Mouse (Mus musculus): ENCODE results near the gene AI597479. TPM values are rescaled to one million over a fixed set of nuclear protein-coding genes. Genes with fewer than 3 reads are reported as not detected.
A peak's percentile ranks its signal among the peaks of the same experiment; 100 is the strongest.

The AI597479 gene
- polyA plus RNA-seq, 1 experiment, result 6.6 TPM

- Histone ChIP-seq H3K79me3 (ENCODE audit: low read depth) (peaks cover 67% of the 10 kb centered on the region), H3K27me3 (ENCODE audit: control insufficient read depth, insufficient read depth, insufficient read length) (no peaks in the 10 kb centered on the region), H3K79me2 (ENCODE audit: control insufficient read depth, insufficient read depth) (peaks cover 96% of the 10 kb centered on the region), H3K4me3 (ENCODE audit: insufficient read depth, poor library complexity, severe bottlenecking) (no peak overlapping the region), H3ac (ENCODE audit: control insufficient read depth, insufficient read length, low read depth) (no peak overlapping the region), H3K36me3 (ENCODE audit: control insufficient read depth, insufficient read depth) (peaks cover 89% of the 10 kb centered on the region)
- TF ChIP-seq USF1 (IDR thresholded peaks at IDR 0.05; ENCODE audit: low read depth), result no peak
- TF ChIP-seq CEBPB (IDR thresholded peaks at IDR 0.05; ENCODE audit: low read depth), result no peak
- TF ChIP-seq MYOD1 (IDR thresholded peaks at IDR 0.05; ENCODE audit: control insufficient read depth, insufficient read length, low read depth), result no peak
- no peak for TF ChIP-seq MAX (IDR thresholded peaks at IDR 0.05)
- no peak for TF ChIP-seq MYOG (IDR thresholded peaks at IDR 0.05; ENCODE audit: control insufficient read depth, extremely low read depth, insufficient read length)
- no peak for TF ChIP-seq CTCF (IDR thresholded peaks at IDR 0.05; ENCODE audit: control insufficient read depth, insufficient read depth, insufficient read length)
- no peak for TF ChIP-seq FOSL1 (IDR thresholded peaks at IDR 0.05; ENCODE audit: insufficient read depth, low read length, poor library complexity, severe bottlenecking)
These were observed 38.8 kb downstream of the AI597479 start for GRCm38 (mm10) chr1:43137334-43137733.

DNA sequence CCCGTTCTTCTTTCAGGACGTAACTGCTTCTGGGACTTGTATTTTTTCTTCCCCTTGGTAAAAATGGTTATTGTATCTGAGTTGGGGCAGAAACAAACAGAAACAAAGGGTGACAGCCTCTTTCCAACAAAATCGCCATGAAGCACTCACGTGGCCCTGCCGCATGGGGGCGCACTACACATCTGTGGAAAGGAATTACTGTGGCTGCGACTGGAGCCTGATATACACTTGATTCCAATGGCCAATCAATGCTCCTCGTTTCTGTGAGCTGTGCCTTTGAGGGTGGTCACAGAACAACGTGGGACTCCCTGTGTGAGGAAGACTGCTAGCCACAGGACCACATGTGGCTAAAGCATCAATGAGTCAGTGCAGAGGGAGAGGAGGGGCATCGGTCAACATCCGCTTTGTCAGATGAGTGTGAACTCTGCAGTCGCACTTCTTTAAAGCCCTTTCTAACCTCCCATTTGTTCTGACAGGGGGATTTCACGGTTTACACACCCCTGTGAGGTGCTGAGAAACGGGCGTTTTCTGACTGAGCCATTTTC lies 39.8 kb downstream of the AI597479 start:
- Histone ChIP-seq H3K4me3 (ENCODE audit: insufficient read depth, poor library complexity, severe bottlenecking) (no peak overlapping the region), H3K79me3 (ENCODE audit: low read depth) (peaks cover 63% of the 10 kb centered on the region), H3K27me3 (ENCODE audit: control insufficient read depth, insufficient read depth, insufficient read length) (no peaks in the 10 kb centered on the region), H3K79me2 (ENCODE audit: control insufficient read depth, insufficient read depth) (peaks cover 96% of the 10 kb centered on the region), H3ac (ENCODE audit: control insufficient read depth, insufficient read length, low read depth) (no peak overlapping the region), H3K36me3 (ENCODE audit: control insufficient read depth, insufficient read depth) (peaks cover 82% of the 10 kb centered on the region)
- TF ChIP-seq CTCF (IDR thresholded peaks at IDR 0.05; ENCODE audit: control insufficient read depth, insufficient read depth, insufficient read length) (peak; percentile 12), MYOD1 (IDR thresholded peaks at IDR 0.05; ENCODE audit: control insufficient read depth, insufficient read length, low read depth) (no peak)

DNA sequence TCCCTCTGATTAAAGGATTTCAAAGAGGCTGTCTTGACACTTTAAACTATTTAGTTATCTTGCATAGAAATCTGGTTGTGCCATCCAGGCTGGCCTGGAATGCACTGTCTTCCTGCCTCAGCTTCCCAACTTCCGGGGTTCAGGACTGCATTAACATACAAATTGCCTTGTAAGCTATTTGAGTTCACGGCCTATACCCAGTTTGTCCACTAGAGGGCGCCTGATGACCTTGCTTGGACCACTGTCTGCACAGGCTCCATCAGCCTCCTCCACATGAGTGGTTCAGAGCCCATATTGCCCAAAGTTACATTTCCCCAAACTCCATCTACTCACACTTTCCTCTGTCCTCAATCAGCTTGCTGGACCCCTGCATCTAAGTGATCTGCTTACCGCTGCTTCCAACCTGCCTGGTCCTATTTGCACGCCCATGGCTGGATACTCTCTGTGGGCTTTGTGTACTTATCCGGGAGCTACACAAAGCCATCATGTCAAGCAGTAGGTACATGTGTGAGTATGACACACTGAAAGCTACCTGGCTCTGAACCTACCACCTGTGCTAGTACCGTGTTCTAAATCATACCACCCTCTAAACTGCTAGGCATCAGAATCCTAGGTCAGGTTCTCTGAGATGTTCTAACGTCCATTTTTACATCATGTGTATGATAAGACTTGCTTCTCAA lies 41.2 kb downstream of the AI597479 start:
- Histone ChIP-seq H3K79me3 (ENCODE audit: low read depth) (peaks cover 55% of the 10 kb centered on the region), H3K4me3 (ENCODE audit: insufficient read depth, poor library complexity, severe bottlenecking) (no peak overlapping the region), H3K36me3 (ENCODE audit: control insufficient read depth, insufficient read depth) (peaks cover 79% of the 10 kb centered on the region), H3K27me3 (ENCODE audit: control insufficient read depth, insufficient read depth, insufficient read length) (no peaks in the 10 kb centered on the region), H3ac (ENCODE audit: control insufficient read depth, insufficient read length, low read depth) (no peak overlapping the region), H3K79me2 (ENCODE audit: control insufficient read depth, insufficient read depth) (peaks cover 96% of the 10 kb centered on the region)
- TF ChIP-seq CEBPB (IDR thresholded peaks at IDR 0.05; ENCODE audit: low read depth) (no peak), CTCF (IDR thresholded peaks at IDR 0.05; ENCODE audit: control insufficient read depth, insufficient read depth, insufficient read length) (peak; percentile 82), USF1 (IDR thresholded peaks at IDR 0.05; ENCODE audit: low read depth) (no peak), MYOG (IDR thresholded peaks at IDR 0.05; ENCODE audit: control insufficient read depth, extremely low read depth, insufficient read length) (no peak), FOSL1 (IDR thresholded peaks at IDR 0.05; ENCODE audit: insufficient read depth, low read length, poor library complexity, severe bottlenecking) (no peak)

- Histone ChIP-seq H3K79me3 (ENCODE audit: low read depth) (peaks cover 53% of the 10 kb centered on the region), H3K36me3 (ENCODE audit: control insufficient read depth, insufficient read depth) (peaks cover 80% of the 10 kb centered on the region), H3K4me3 (ENCODE audit: insufficient read depth, poor library complexity, severe bottlenecking) (no peak overlapping the region), H3K79me2 (ENCODE audit: control insufficient read depth, insufficient read depth) (peaks cover 96% of the 10 kb centered on the region), H3K27me3 (ENCODE audit: control insufficient read depth, insufficient read depth, insufficient read length) (no peaks in the 10 kb centered on the region), H3ac (ENCODE audit: control insufficient read depth, insufficient read length, low read depth) (no peak overlapping the region)
- TF ChIP-seq FOSL1 (IDR thresholded peaks at IDR 0.05; ENCODE audit: insufficient read depth, low read length, poor library complexity, severe bottlenecking), result no peak
- peak; percentile 60 for TF ChIP-seq MAX (IDR thresholded peaks at IDR 0.05)
- no peak for TF ChIP-seq CEBPB (IDR thresholded peaks at IDR 0.05; ENCODE audit: low read depth)
- peak; percentile 92 for TF ChIP-seq MYOD1 (IDR thresholded peaks at IDR 0.05; ENCODE audit: control insufficient read depth, insufficient read length, low read depth)
These were observed 43.0 kb downstream of the AI597479 start for GRCm38 (mm10) chr1:43141555-43141961.

DNA sequence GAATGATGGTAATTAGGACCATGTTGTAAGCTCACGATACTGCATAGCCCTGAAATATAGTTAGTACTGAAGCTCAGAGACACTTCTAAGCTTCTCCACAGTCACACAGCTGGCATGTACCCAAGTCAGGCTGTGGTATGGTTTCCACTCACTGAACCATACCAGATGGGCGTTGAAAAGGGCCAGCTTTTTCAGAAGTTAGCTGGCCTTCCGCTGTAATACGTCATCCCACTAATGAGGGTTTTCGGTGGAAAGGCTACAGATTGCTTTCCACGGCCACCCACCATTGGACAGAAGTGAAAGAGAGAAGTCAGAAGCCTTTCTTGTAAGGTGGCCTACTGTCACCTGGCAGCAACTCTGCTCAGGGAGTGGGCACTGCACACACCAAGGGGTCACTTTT lies 44.3 kb downstream of the AI597479 start:
- no peak overlapping the region for H3ac ChIP-seq (ENCODE audit: control insufficient read depth, insufficient read length, low read depth)
- H3K79me2 ChIP-seq (ENCODE audit: control insufficient read depth, insufficient read depth), result peaks cover 91% of the 10 kb centered on the region
- H3K27me3 ChIP-seq (ENCODE audit: control insufficient read depth, insufficient read depth, insufficient read length), result no peaks in the 10 kb centered on the region
- peaks cover 79% of the 10 kb centered on the region for H3K36me3 ChIP-seq (ENCODE audit: control insufficient read depth, insufficient read depth)
- no peak overlapping the region for H3K4me3 ChIP-seq (ENCODE audit: insufficient read depth, poor library complexity, severe bottlenecking)
- peaks cover 53% of the 10 kb centered on the region for H3K79me3 ChIP-seq (ENCODE audit: low read depth)
- TF ChIP-seq MAX (IDR thresholded peaks at IDR 0.05), result no peak
- no peak for TF ChIP-seq CEBPB (IDR thresholded peaks at IDR 0.05; ENCODE audit: low read depth)
- no peak for TF ChIP-seq CTCF (IDR thresholded peaks at IDR 0.05; ENCODE audit: control insufficient read depth, insufficient read depth, insufficient read length)
- no peak for TF ChIP-seq FOSL1 (IDR thresholded peaks at IDR 0.05; ENCODE audit: insufficient read depth, low read length, poor library complexity, severe bottlenecking)
- TF ChIP-seq MYOG (IDR thresholded peaks at IDR 0.05; ENCODE audit: control insufficient read depth, extremely low read depth, insufficient read length), result no peak
- no peak for TF ChIP-seq MYOD1 (IDR thresholded peaks at IDR 0.05; ENCODE audit: control insufficient read depth, insufficient read length, low read depth)
- TF ChIP-seq USF1 (IDR thresholded peaks at IDR 0.05; ENCODE audit: low read depth), result no peak

- Histone ChIP-seq H3K4me3 (ENCODE audit: insufficient read depth, poor library complexity, severe bottlenecking) (no peak overlapping the region), H3K36me3 (ENCODE audit: control insufficient read depth, insufficient read depth) (peaks cover 79% of the 10 kb centered on the region), H3K79me3 (ENCODE audit: low read depth) (peaks cover 49% of the 10 kb centered on the region), H3K79me2 (ENCODE audit: control insufficient read depth, insufficient read depth) (peaks cover 90% of the 10 kb centered on the region), H3K27me3 (ENCODE audit: control insufficient read depth, insufficient read depth, insufficient read length) (no peaks in the 10 kb centered on the region), H3ac (ENCODE audit: control insufficient read depth, insufficient read length, low read depth) (no peak overlapping the region)
- no peak for TF ChIP-seq MYOD1 (IDR thresholded peaks at IDR 0.05; ENCODE audit: control insufficient read depth, insufficient read length, low read depth)
- TF ChIP-seq CTCF (IDR thresholded peaks at IDR 0.05; ENCODE audit: control insufficient read depth, insufficient read depth, insufficient read length), result peak; percentile 44
These were observed 44.8 kb downstream of the AI597479 start for GRCm38 (mm10) chr1:43143284-43143683.

Measured in C2C12 (cell line).